Mouse (Mus musculus) CH12.LX (cell line): Measurements from ENCODE around the gene Klhl24. TPM values are rescaled to one million over a fixed set of nuclear protein-coding genes. Genes with fewer than 3 reads are reported as not detected.
A peak's percentile ranks its signal among the peaks of the same experiment; 100 is the strongest.

Source experiments
- DNase-seq: peaks from one replicate; pipeline ENCODE4 v3.0.0-alpha.2; 2013; ENCODE audit errors: extremely low read depth
- H3K27ac ChIP-seq: 2 replicates; pipeline ENCODE4 v1.5.1; 2012; ENCODE audit warnings: low read depth, mild to moderate bottlenecking, control low read depth, moderate library complexity; ENCODE audit not compliant: insufficient read depth
- H3K27me3 ChIP-seq: replicated peaks from 2 replicates; pipeline ENCODE3; 2012; ENCODE audit warnings: inconsistent platforms
- H3K36me3 ChIP-seq, 2 experiments: replicated peaks in 1 of 2; 2 replicates each; pipeline versions ENCODE3 to v1.6.1; 2012; ENCODE audit warnings: inconsistent platforms in 1 of 2, low read length in 1 of 2, mild to moderate bottlenecking in 1 of 2, mixed read lengths in 1 of 2, moderate library complexity in 1 of 2; ENCODE audit not compliant: control insufficient read depth in 1 of 2, insufficient read depth in 1 of 2
- H3K4me1 ChIP-seq, 2 experiments: 2 replicates each; pipeline ENCODE4 v1.6.1; 2012; ENCODE audit warnings: inconsistent platforms in 1 of 2, moderate library complexity in 1 of 2; ENCODE audit not compliant: insufficient read depth in 2 of 2, control insufficient read depth in 1 of 2
- H3K4me2 ChIP-seq: 2 replicates; pipeline ENCODE4 v1.6.1; 2012; ENCODE audit warnings: low read depth, mild to moderate bottlenecking, control low read depth; ENCODE audit not compliant: poor library complexity, insufficient read depth, severe bottlenecking
- H3K4me3 ChIP-seq, 3 experiments: fragments of 150-350 bp in 1 of 3; sonication (generic) in 1 of 3; replicated peaks in 1 of 3; 2 replicates each; pipeline versions ENCODE3 to v1.5.1; 2011 to 2012; ENCODE audit warnings: low read depth in 2 of 3, low read length in 2 of 3, mild to moderate bottlenecking in 2 of 3, moderate library complexity in 2 of 3, control low read depth in 1 of 3, improper control_type of control experiment in 1 of 3, inconsistent platforms in 1 of 3, mixed read lengths in 1 of 3; ENCODE audit not compliant: poor library complexity in 1 of 3
- H3K79me2 ChIP-seq: replicated peaks from 2 replicates; pipeline ENCODE4 v1.6.1; 2012; ENCODE audit warnings: mild to moderate bottlenecking, moderate library complexity; ENCODE audit not compliant: control insufficient read depth, poor library complexity, insufficient read depth, severe bottlenecking; ENCODE audit errors: extremely low read depth
- H3K9ac ChIP-seq: 2 replicates; pipeline ENCODE4 v1.6.1; 2012; ENCODE audit warnings: low read depth, mild to moderate bottlenecking, control low read depth, moderate library complexity; ENCODE audit not compliant: insufficient read depth
- H3K9me3 ChIP-seq: replicated peaks from 2 replicates; pipeline ENCODE3; 2012; ENCODE audit warnings: low read length, inconsistent platforms, mixed read lengths
- BHLHE40 ChIP-seq: IDR thresholded peaks from 2 replicates; pipeline ENCODE4 v1.6.1; 2011; ENCODE audit warnings: mild to moderate bottlenecking, low read depth, low read length, improper control_type of control experiment
- CHD2 ChIP-seq: IDR thresholded peaks from 2 replicates; pipeline ENCODE4 v1.6.1; 2011; ENCODE audit warnings: low read length, improper control_type of control experiment
- CTCF ChIP-seq, 2 experiments: IDR thresholded peaks in 1 of 2; conservative IDR thresholded peaks in 1 of 2; 2 replicates each; pipeline ENCODE4 v1.5.1; 2011 to 2012; ENCODE audit warnings: low read depth in 2 of 2, low read length in 2 of 2, improper control_type of control experiment in 1 of 2, inconsistent platforms in 1 of 2, mild to moderate bottlenecking in 1 of 2, moderate library complexity in 1 of 2
- E2F4 ChIP-seq: IDR thresholded peaks from 2 replicates; pipeline ENCODE4 v1.6.1; 2011; ENCODE audit warnings: low read depth, low read length, improper control_type of control experiment; ENCODE audit not compliant: insufficient replicate concordance
- HCFC1 ChIP-seq: IDR thresholded peaks from 2 replicates; pipeline ENCODE4 v1.6.1; 2012; ENCODE audit warnings: low read depth, mild to moderate bottlenecking, inconsistent platforms, low read length, improper control_type of control experiment
- JUN ChIP-seq: IDR thresholded peaks from 2 replicates; pipeline ENCODE4 v1.6.1; 2011; ENCODE audit warnings: low read depth, mild to moderate bottlenecking, low read length, improper control_type of control experiment, moderate library complexity; ENCODE audit not compliant: insufficient read depth
- JUND ChIP-seq: conservative IDR thresholded peaks from 2 replicates; pipeline ENCODE4 v1.6.1; 2011; ENCODE audit warnings: low read depth, low read length, improper control_type of control experiment
- MYC ChIP-seq: IDR thresholded peaks from 2 replicates; pipeline ENCODE4 v1.6.1; 2011; ENCODE audit warnings: low read depth, mild to moderate bottlenecking, improper control_type of control experiment, low read length
- PAX5 ChIP-seq: IDR thresholded peaks from 2 replicates; pipeline ENCODE4 v1.6.1; 2012; ENCODE audit warnings: low read length, inconsistent platforms, mixed read lengths
- POLR2AphosphoS2 ChIP-seq: IDR thresholded peaks from 2 replicates; pipeline ENCODE4 v1.6.1; 2011; ENCODE audit warnings: low read depth, low read length, improper control_type of control experiment
- RAD21 ChIP-seq: IDR thresholded peaks from 2 replicates; pipeline ENCODE4 v1.6.1; 2011; ENCODE audit warnings: low read depth, mild to moderate bottlenecking, low read length, improper control_type of control experiment, moderate library complexity
- RCOR1 ChIP-seq: conservative IDR thresholded peaks from 2 replicates; pipeline ENCODE4 v1.6.1; 2012; ENCODE audit warnings: low read depth, mild to moderate bottlenecking, inconsistent platforms, low read length, improper control_type of control experiment
- TBP ChIP-seq: conservative IDR thresholded peaks from 2 replicates; pipeline ENCODE4 v1.6.1; 2011; ENCODE audit warnings: low read depth, low read length, improper control_type of control experiment
- USF2 ChIP-seq: conservative IDR thresholded peaks from 2 replicates; pipeline ENCODE4 v1.6.1; 2011; ENCODE audit warnings: low read depth, low read length, improper control_type of control experiment
- ZC3H11A ChIP-seq: IDR thresholded peaks from 2 replicates; pipeline ENCODE4 v1.6.1; 2012; ENCODE audit warnings: low read depth, mild to moderate bottlenecking, inconsistent platforms, low read length, improper control_type of control experiment
- ZKSCAN1 ChIP-seq: IDR thresholded peaks from 2 replicates; pipeline ENCODE4 v1.6.1; 2012; ENCODE audit warnings: low read depth, inconsistent platforms, low read length, improper control_type of control experiment, borderline replicate concordance
- ZMIZ1 ChIP-seq: IDR thresholded peaks from 2 replicates; pipeline ENCODE4 v1.6.1; 2012; ENCODE audit warnings: low read depth, mild to moderate bottlenecking, inconsistent platforms, low read length, improper control_type of control experiment
- dilution Hi-C: fragments of 300-500 bp; cut with MboI; formaldehyde crosslinking; loops from 2 replicates; pipeline ENCODE4 v1.14.3; 2020; ENCODE audit warnings: low sequenced_read_pairs; ENCODE audit not compliant: extremely low pct_unique_long_range_greater_than_20kb, extremely low pct_ligation_motif_present
- in situ Hi-C: fragments of 300-500 bp; cut with MboI; formaldehyde crosslinking; loops from 3 replicates; pipeline ENCODE4 v1.14.3; 2019; ENCODE audit warnings: low sequenced_read_pairs, low pct_ligation_motif_present, low pct_unique_long_range_greater_than_20kb, mixed read lengths
- polyA plus RNA-seq: library from polyadenylated mRNA; unstranded; fragments of >175 nt; gene quantifications from 2 replicates; pipeline ENCODE4 v1.2.1, GENCODE M21; 2012; ENCODE audit warnings: low read depth; ENCODE audit not compliant: insufficient read length
- total RNA-seq, 2 experiments: library from RNA; depleted of rRNA; stranded (reverse); fragments of 300-350 nt in 1 of 2; fragments of >200 nt in 1 of 2; gene quantifications; 2 replicates each; pipeline ENCODE4 v1.2.3; 2012 to 2014

The Klhl24 gene
- total and polyA plus RNA-seq, 3 experiments = 15.9 to 31.1 (median 19.6) TPM

DNA sequence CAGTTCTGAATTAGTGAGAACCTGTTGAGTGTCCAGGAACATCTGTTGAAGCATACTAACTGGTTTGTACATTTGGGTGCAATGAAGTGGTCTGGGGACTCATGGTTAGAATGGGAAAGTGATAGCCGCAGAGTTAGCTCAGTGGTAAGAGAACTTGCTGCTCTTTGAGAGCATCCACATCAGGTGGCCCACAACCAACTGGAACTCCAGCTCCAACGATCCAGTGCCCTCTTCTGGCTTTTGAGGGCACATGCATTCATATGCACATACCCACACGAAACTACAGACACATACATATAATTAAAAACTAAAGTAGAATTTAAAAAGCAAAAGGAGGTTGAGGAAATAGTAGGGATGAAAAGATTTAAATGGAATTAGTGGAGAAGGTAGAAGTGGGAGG lies 7.7 kb upstream of the Klhl24 start:
- H3K79me2 ChIP-seq = no peaks in the 10 kb centered on the region
- in situ Hi-C loops = loop anchor here (10.0 to 25.0 kb wide), 3 partner anchors 115 to 352 kb away; no protein-coding TSS in a partner anchor

DNA sequence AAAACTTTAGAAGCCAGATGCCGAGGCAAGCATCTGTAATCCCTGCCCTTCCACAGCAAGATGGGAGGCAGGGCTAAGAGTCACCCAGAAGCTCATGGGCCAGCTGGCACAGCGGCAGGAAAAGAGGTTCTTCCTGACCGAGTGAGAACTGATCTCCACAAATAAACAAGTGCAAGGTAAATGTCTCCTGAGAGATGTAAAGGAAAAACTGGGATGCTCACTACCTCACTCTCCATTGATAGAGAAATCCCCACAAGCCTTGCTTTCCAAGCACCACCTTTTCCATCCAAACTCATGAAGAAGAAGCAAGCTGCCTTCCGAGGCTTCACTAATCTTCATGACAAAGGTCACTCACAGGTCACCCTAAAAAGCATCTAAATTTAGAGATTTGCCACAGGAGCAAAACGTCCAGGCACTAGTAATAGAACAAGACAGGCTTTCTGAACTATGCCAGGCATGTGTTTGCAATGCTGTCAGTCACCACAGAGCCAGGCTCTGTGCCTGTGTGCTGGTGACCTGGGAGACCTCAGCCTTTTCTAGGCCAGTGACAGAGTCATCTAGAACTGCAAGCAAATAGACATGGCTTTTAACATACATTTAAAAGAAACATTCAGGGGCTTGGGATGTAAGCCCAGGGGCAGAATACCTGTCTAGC lies 6.3 kb upstream of the Klhl24 start:
- no peaks in the 10 kb centered on the region for H3K36me3 ChIP-seq
- no peak overlapping the region for H3K4me3 ChIP-seq
- H3K9ac ChIP-seq = no peak overlapping the region
- no peak overlapping the region for H3K27ac ChIP-seq
- H3K4me2 ChIP-seq = no peak overlapping the region
- H3K79me2 ChIP-seq = no peaks in the 10 kb centered on the region
- H3K9me3 ChIP-seq = peaks cover 18% of the 10 kb centered on the region
- in situ Hi-C loops = loop anchor here (10.0 to 25.0 kb wide), 3 partner anchors 116 to 354 kb away; no protein-coding TSS in a partner anchor
- dilution Hi-C loops = no loop called here
- DNase-seq = no peak
- H3K4me1 ChIP-seq = peaks cover 0 to 29% of the 10 kb centered on the region in 2 experiments; a peak in 2 of 4 replicates
- no peaks in the 10 kb centered on the region for H3K27me3 ChIP-seq
- TF ChIP-seq ZKSCAN1 (no peak), RAD21 (no peak), E2F4 (no peak), HCFC1 (no peak), TBP (no peak), PAX5 (no peak), RCOR1 (no peak), JUN (no peak), ZC3H11A (no peak), CTCF (conservative IDR thresholded peaks at IDR 0.05 in 1 of 2, IDR thresholded peaks at IDR 0.05 in 1 of 2; ENCODE audit: low read depth in 2 of 2, low read length in 2 of 2) (no peak), POLR2AphosphoS2 (no peak), BHLHE40 (no peak), ZMIZ1 (no peak), CHD2 (no peak), USF2 (no peak), JUND (no peak), MYC (no peak)

More for the DNA sequence above, 7.7 kb upstream of the Klhl24 start:
- H3K36me3 ChIP-seq = no peaks in the 10 kb centered on the region
- peaks cover 13% of the 10 kb centered on the region for H3K9me3 ChIP-seq
- H3K27ac ChIP-seq = no peak overlapping the region
- no peak for TF ChIP-seq PAX5
- peak; percentile 35 for TF ChIP-seq RAD21
- TF ChIP-seq CTCF (conservative IDR thresholded peaks at IDR 0.05 in 1 of 2, IDR thresholded peaks at IDR 0.05 in 1 of 2; ENCODE audit: low read depth in 2 of 2, low read length in 2 of 2) = peak in 1 of 2 experiments; percentile 17; a peak in 1 of 4 replicates
- H3K4me3 ChIP-seq = no peak overlapping the region
- dilution Hi-C loops = no loop called here
- peaks cover 2 to 43% of the 10 kb centered on the region in 2 experiments for H3K4me1 ChIP-seq
- H3K9ac ChIP-seq = no peak overlapping the region
- no peaks in the 10 kb centered on the region for H3K27me3 ChIP-seq
- DNase-seq = no peak
- H3K4me2 ChIP-seq = no peak overlapping the region
